Mouse (Mus musculus): Measurements from ENCODE around the gene Rilp. TPM values are rescaled to one million over a fixed set of nuclear protein-coding genes. Genes with fewer than 3 reads are reported as not detected.

The Rilp gene
- 2.7 and 3.5 TPM in 2 replicates for polyA plus RNA-seq (2015; fragmentation: Nextera tagmentation; extraction: Ambion mirVana)

DNA sequence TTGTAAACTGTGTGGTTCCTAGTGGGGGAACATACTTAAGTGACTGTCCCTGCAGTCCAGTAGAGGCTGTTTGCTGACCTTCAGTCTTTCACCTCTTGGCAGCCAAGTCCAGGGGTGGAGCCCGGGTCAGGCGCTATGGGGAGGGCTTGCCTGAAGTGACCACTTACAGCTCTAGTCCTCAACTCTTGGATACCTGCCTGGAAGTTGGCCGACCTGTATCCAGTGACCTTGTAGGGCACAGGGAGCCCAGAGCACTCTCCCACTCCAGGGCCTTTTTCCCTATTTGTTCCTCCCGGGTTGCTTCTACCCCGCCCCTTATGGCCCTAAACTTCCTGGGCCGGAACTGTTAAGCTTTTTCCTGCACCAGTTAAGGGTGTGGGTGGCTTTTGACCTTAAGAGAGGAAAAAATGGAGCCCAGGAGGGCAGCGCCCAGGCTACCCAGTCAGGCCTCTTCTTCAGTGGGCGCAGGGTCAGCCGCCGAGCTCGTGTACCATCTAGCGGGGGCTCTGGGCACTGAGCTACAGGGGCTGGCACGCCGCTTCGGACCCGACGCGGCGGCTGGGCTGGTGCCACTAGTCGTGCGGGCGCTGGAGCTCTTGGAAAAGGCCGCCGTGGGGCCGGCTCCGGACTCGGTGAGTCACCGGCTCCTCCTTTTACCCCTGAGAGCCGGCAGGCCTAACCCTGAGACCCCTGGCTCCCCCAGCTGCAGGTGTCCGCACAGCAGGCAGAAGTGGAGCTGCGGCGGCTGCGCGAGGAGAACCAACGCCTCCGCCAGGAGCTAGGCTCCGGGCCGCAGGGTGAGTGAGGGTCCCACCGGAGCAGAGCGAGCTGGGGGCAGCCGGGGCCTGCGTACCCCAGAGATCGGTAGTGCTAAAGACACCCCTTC is at the start of gene Rilp:
Gene Rilp (plus strand): TSS at position 354 of the 886 bp plus-strand sequence.
- Histone ChIP-seq H3K4me3 (ENCODE audit: low read depth, low read length) (peak within 1 kb of the TSS; percentile 57), H3K27me3 (ENCODE audit: control insufficient read depth, insufficient read depth, low read length) (no peaks in the 10 kb centered on the region), H3K27ac (replicated peaks) (peak within 1 kb of the TSS; percentile 95), H3K4me1 (replicated peaks; ENCODE audit: control insufficient read depth, insufficient read depth) (peaks cover 3% of the 10 kb centered on the region; the same call in 1 of the 2 replicates), H3K9ac (ENCODE audit: low read length) (peak within 1 kb of the TSS; percentile 68), H3K36me3 (ENCODE audit: control insufficient read depth, insufficient read depth, low read length) (peaks cover 21% of the 10 kb centered on the region), H3K9me3 (ENCODE audit: control insufficient read depth, low read length) (no peaks in the 10 kb centered on the region), H3K4me2 (replicated peaks; ENCODE audit: low read depth) (peak within 1 kb of the TSS; percentile 99)
- ATAC-seq (ENCODE audit: low FRiP score, low TSS enrichment), result peak; percentile 74
- WGBS, result 1% methylated on average over 41 of the region's 43 CpGs
- peak; percentile 76 for DNase-seq (ENCODE audit: low spot score)
- TF ChIP-seq CTCF (IDR thresholded peaks at IDR 0.05; ENCODE audit: low read depth) (peak; percentile 56), EP300 (optimal IDR thresholded peaks at IDR 0.05) (peak; percentile 50)

DNA sequence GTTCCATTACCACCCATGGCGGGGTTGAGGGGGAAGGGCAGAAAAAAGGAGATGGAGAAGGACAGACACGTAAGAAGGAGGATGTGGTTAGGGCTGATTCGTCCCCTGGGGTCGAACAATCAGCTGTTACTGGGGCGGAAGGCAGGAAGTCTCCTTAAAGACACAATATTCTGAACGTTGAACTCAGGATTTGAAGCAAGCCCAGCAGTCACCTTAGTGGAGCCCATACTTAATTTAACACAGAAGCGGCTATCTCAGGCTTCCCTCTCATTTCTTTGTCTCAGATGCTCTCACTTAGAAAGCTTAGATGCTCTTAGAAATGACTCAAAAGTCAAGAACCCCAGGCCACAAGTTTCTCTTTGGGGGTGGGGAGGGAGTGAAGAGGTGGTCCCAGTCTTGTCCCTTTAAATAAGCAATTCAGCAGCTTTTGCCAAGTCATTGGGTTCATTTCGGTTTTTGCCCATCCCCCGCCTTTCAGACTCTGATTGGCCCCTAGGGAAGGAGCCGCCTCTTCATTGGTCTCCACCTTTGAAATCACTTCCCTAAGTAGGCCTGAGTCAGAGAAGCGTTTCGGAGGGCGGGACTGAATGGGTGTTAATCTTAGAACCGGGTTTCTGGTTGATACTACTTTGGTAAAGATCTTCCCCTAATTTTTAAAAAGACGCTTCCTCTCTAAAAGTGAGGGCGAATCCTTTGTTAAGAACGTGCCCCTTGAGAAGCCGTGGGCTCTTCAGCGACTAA is 49.6 kb upstream of the Rilp start:
- 3% methylated on average over 19 of the region's 19 CpGs for WGBS

DNA sequence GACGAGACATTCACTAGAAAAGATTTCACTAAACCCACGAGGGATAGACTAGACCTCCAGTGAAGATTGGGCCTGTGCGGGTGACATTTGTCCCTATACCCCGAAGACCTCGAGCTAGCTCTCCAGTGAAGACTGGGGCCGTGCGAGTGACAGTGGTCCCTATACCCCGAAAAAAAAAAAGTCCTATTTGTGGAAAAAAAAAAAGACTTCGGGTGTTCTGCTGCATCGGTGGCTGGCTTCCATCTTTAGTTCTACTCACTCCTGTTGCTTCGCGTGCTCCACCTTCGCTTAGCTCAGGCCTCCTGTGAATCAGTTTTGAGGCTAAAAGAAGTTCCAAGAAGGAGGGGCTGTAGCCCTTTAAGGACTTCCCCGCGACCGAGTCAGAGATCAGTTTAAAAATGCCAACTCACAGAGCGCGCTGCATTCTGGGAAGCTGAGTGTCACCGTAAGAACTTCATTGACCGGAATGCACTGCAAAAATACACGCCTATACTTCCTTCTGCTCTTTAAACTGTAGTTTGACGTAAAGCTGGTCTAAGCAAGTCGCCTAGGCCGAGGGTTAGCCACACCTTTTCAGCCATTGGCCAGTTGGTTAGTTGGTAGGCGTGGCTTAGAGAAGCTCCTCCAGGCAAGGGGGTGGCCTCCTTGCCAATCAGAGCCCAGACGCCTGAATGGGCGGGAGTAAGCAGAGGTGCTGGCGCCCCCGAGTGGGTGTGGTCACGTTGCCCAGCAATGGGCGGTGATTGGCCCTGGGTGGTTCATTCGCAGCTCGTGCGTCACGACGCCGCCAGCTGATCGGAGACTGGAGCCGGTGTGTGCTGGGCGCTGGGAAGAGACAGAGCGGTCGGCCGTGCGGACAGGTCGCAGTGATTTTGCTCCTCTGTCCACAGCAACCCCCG is 48.8 kb upstream of the Rilp start, which contains the start of gene Tlcd2:
Gene Tlcd2 (plus strand): TSS at position 872 of the 899 bp plus-strand sequence.
- Histone ChIP-seq H3K4me3 (ENCODE audit: low read depth, low read length) (peak within 1 kb of the TSS; percentile 69), H3K36me3 (ENCODE audit: control insufficient read depth, insufficient read depth, low read length) (no peaks in the 10 kb centered on the region), H3K27me3 (ENCODE audit: control insufficient read depth, insufficient read depth, low read length) (no peaks in the 10 kb centered on the region), H3K9me3 (ENCODE audit: control insufficient read depth, low read length) (no peaks in the 10 kb centered on the region), H3K27ac (replicated peaks) (peak within 1 kb of the TSS; percentile 97), H3K4me1 (replicated peaks; ENCODE audit: control insufficient read depth, insufficient read depth) (peaks cover 7% of the 10 kb centered on the region; the same call in 1 of the 2 replicates), H3K9ac (ENCODE audit: low read length) (peak within 1 kb of the TSS; percentile 76), H3K4me2 (replicated peaks; ENCODE audit: low read depth) (peak within 1 kb of the TSS; percentile 95)
- under 1% methylated on average over 46 of the region's 46 CpGs for WGBS
- TF ChIP-seq EP300 (optimal IDR thresholded peaks at IDR 0.05) (peak; percentile 82), CTCF (IDR thresholded peaks at IDR 0.05; ENCODE audit: low read depth) (peak; percentile 43)
- DNase-seq (ENCODE audit: low spot score), result peak; percentile 100
- peak; percentile 90 for ATAC-seq (ENCODE audit: low FRiP score, low TSS enrichment)

More for the DNA sequence above, 49.6 kb upstream of the Rilp start:
- Histone ChIP-seq H3K27ac (replicated peaks) (peak overlapping the region; percentile 97), H3K27me3 (ENCODE audit: control insufficient read depth, insufficient read depth, low read length) (no peaks in the 10 kb centered on the region), H3K4me3 (ENCODE audit: low read depth, low read length) (peak overlapping the region; percentile 34), H3K36me3 (ENCODE audit: control insufficient read depth, insufficient read depth, low read length) (no peaks in the 10 kb centered on the region), H3K4me2 (replicated peaks; ENCODE audit: low read depth) (peak overlapping the region; percentile 57), H3K9me3 (ENCODE audit: control insufficient read depth, low read length) (no peaks in the 10 kb centered on the region), H3K9ac (ENCODE audit: low read length) (peak overlapping the region; percentile 62), H3K4me1 (replicated peaks; ENCODE audit: control insufficient read depth, insufficient read depth) (peaks cover 7% of the 10 kb centered on the region; the same call in 1 of the 2 replicates)
- ATAC-seq (ENCODE audit: low FRiP score, low TSS enrichment) (peak; percentile 55), DNase-seq (ENCODE audit: low spot score) (peak; percentile 91)
- TF ChIP-seq EP300 (optimal IDR thresholded peaks at IDR 0.05) (no peak), CTCF (IDR thresholded peaks at IDR 0.05; ENCODE audit: low read depth) (no peak)

DNA sequence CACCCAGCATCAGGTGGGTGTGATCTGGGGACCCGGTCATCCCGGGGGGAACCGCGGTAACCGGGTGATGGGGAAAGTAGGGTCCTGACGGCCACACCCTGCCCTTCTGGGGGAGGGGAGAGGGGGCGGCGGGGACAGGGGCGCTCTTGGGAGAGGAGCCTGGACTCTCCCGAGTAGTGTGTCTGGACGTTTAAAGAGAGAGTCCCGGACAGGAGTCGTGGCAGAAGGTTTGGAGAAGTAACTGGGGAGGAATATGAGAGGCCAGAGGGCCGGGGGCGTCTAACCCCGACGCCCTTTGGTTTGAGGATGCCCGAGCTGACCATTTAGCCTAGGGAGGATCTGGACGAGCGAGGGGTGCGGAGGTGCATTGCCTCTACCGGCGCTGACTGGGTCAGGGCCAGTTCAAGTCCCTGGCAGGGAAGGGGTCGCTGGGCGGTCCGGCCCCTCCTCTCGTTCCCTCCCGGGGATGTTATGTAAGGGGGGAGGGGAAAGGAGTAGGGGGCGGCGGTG is 48.1 kb upstream of the Rilp start:
- no peak for TF ChIP-seq EP300 (optimal IDR thresholded peaks at IDR 0.05)
- TF ChIP-seq CTCF (IDR thresholded peaks at IDR 0.05; ENCODE audit: low read depth), result no peak
- peak overlapping the region; percentile 69 for H3K4me3 ChIP-seq (ENCODE audit: low read depth, low read length)
- H3K4me2 ChIP-seq (replicated peaks; ENCODE audit: low read depth), result peak overlapping the region; percentile 95
- DNase-seq (ENCODE audit: low spot score), result no peak
- H3K9ac ChIP-seq (ENCODE audit: low read length), result peak overlapping the region; percentile 76
- H3K36me3 ChIP-seq (ENCODE audit: control insufficient read depth, insufficient read depth, low read length), result no peaks in the 10 kb centered on the region
- H3K27ac ChIP-seq (replicated peaks), result peak overlapping the region; percentile 96
- no peaks in the 10 kb centered on the region for H3K9me3 ChIP-seq (ENCODE audit: control insufficient read depth, low read length)
- no peaks in the 10 kb centered on the region for H3K27me3 ChIP-seq (ENCODE audit: control insufficient read depth, insufficient read depth, low read length)
- peaks cover 7% of the 10 kb centered on the region; the same call in 1 of the 2 replicates for H3K4me1 ChIP-seq (replicated peaks; ENCODE audit: control insufficient read depth, insufficient read depth)
- peak; percentile 1; the same call in 1 of the 2 replicates for ATAC-seq (ENCODE audit: low FRiP score, low TSS enrichment)
- WGBS, result under 1% methylated on average over 24 of the region's 30 CpGs
